Mouse (Mus musculus): ENCODE data around the gene Sugt1. TPM values are rescaled to one million over a fixed set of nuclear protein-coding genes. Genes with fewer than 3 reads are reported as not detected.

The Sugt1 gene
- 112 and 118 TPM in 2 replicates for polyA plus RNA-seq (2015; fragmentation: Nextera tagmentation; extraction: Ambion mirVana)

DNA sequence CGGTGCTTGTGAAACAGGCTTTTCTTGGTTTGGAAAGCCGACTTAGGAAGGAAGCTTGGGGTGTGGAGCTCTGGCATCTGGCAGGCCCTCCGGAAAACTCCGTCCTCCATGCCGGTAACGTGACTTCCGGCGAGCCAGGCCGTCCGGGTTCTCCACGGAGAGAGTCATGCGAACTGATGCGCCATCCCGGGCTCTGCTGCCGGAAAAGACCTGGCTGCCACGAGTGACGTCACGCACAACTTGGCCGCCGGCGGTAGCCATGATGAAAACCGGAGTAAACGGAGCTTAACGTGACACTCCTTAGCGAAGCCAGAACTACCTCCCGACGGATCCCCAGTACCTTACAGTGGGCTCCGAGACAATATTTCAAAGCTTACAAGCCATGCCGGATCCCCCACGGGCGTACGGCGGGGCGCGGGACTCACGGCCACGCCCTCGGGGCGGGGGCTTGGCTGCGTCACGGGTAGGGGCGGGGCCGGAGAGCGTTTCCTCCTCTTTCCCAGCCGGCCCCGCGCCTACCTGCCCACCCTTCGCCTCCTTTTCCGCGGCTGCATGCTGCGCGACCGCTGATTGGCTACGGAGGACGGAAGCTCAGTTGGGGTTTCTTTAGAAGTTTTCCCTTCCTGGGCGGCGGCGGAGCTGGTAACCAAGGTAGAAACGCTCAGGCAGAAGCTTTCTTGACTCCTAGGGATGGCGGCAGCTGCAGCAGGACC lies at the start of gene Sugt1:
Gene Sugt1, plus strand, starts transcription at position 553 of the 713 bp plus-strand sequence.
- Histone ChIP-seq H3K27me3 (no peaks in the 10 kb centered on the region), H3K36me3 (peaks cover 10% of the 10 kb centered on the region), H3K4me3 (replicated peaks) (peak within 1 kb of the TSS; percentile 73), H3K9me3 (replicated peaks) (no peaks in the 10 kb centered on the region), H3K4me1 (peaks cover 18% of the 10 kb centered on the region), H3K27ac (replicated peaks) (peak within 1 kb of the TSS; percentile 98), H3K9ac (peak within 1 kb of the TSS; percentile 63), H3K4me2 (replicated peaks) (peak within 1 kb of the TSS; percentile 72)
- ATAC-seq (ENCODE audit: insufficient number of reproducible peaks, low FRiP score, low TSS enrichment, low read depth), result peak; percentile 99
- WGBS, result under 1% methylated on average over 60 of the region's 60 CpGs

DNA sequence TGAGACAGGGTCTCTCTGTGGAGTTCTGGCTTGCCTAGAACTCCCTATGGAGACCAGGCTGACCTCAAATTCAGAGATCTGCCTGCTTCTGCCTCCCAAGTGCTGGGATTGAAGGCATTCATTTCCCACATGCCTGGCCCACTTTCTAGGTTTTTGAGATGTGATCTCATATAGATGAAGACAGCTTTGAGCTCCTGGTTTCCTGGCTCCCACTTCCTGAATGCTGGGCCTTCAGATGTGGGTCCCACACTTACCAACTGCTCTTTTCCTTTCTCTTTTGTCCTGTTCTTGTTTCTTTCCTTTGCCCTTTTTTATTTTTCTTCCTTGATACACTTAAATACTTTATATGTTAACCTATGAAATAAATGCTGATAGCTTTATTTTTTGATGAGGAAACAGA lies 49.6 kb upstream of the Sugt1 start:
- H3K36me3 ChIP-seq, result no peaks in the 10 kb centered on the region
- H3K4me2 ChIP-seq (replicated peaks), result no peak overlapping the region
- no peak overlapping the region for H3K4me3 ChIP-seq (replicated peaks)
- no peak overlapping the region for H3K9ac ChIP-seq
- no peaks in the 10 kb centered on the region for H3K27me3 ChIP-seq
- no peak overlapping the region for H3K27ac ChIP-seq (replicated peaks)
- no peak for ATAC-seq (ENCODE audit: insufficient number of reproducible peaks, low FRiP score, low TSS enrichment, low read depth)
- no peaks in the 10 kb centered on the region for H3K9me3 ChIP-seq (replicated peaks)
- H3K4me1 ChIP-seq, result no peaks in the 10 kb centered on the region

DNA sequence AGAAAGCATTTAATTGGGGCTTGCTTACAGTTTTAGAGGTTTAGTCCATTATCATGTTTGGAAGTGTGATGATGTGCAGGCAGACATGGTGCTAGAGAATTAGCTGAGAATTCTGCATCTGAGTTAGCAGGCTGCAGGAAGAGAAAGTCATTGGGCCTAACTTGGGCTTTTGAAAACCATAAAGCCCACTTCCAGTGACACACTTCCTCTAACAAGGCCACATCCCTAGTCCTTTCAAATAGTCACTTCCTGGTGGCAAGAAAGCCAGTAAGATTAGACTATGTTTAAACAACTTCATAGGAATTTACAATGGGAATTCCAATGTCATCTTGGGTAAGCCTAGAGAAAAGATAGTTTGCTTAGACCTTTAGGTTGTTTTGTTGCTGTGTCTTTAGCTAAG lies 45.9 kb upstream of the Sugt1 start:
- ATAC-seq (ENCODE audit: insufficient number of reproducible peaks, low FRiP score, low TSS enrichment, low read depth), result no peak

DNA sequence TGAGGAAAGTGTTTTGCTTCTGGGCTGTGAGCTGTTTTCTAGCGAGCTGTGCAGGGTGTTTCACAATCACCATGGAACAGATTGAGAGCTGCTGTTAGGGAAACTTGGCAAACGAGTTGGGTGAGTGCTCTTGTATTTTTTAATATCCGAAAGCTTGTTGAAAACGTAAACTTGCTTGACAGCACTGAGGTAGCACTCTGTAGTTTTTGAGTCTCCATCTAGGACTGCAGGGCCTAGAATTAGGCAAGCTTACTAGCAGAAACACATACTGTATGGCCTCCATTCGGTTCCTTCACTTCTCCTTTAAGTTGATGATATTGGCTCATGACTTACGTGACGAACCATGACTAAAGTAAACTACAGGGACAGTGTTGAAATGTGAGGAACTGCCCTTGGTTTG lies 38.1 kb upstream of the Sugt1 start:
- Histone ChIP-seq H3K27me3 (no peaks in the 10 kb centered on the region), H3K9me3 (replicated peaks) (no peaks in the 10 kb centered on the region), H3K4me1 (no peaks in the 10 kb centered on the region), H3K36me3 (peaks cover 9% of the 10 kb centered on the region; the same call in 1 of the 2 replicates), H3K4me3 (replicated peaks) (no peak overlapping the region), H3K9ac (no peak overlapping the region), H3K4me2 (replicated peaks) (no peak overlapping the region), H3K27ac (replicated peaks) (peak overlapping the region; percentile 65; the same call in 1 of the 2 replicates)
- no peak; the same call in 1 of the 2 replicates for ATAC-seq (ENCODE audit: insufficient number of reproducible peaks, low FRiP score, low TSS enrichment, low read depth)
- 40% methylated on average over 7 of the region's 7 CpGs for WGBS

More for the DNA sequence above, 45.9 kb upstream of the Sugt1 start:
- no peak overlapping the region for H3K27ac ChIP-seq (replicated peaks)
- H3K36me3 ChIP-seq, result no peaks in the 10 kb centered on the region
- H3K27me3 ChIP-seq, result no peaks in the 10 kb centered on the region
- no peak overlapping the region for H3K4me2 ChIP-seq (replicated peaks)
- H3K9me3 ChIP-seq (replicated peaks), result no peaks in the 10 kb centered on the region
- H3K4me3 ChIP-seq (replicated peaks), result no peak overlapping the region
- no peak overlapping the region for H3K9ac ChIP-seq
- no peaks in the 10 kb centered on the region for H3K4me1 ChIP-seq

DNA sequence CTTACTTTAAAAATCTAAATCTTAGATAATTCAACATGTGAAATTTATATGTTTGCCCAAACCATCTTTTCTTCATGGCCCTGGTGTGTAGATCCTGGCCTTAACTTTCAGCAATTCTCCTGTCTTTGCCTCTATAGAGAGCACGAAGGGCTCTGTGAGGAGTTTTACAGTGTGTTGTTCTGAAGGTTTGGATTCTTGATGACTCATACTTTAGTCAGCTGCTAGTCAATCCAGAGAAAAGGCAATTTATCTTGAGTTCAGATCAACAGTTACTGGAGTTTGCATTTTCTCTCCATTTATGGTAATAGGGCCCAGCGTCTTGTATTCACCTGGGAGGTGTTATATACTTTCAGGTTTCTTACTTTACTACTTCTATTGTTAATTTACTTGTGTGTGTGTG lies 35.6 kb upstream of the Sugt1 start:
- Histone ChIP-seq H3K4me1 (no peaks in the 10 kb centered on the region), H3K9ac (no peak overlapping the region), H3K27me3 (no peaks in the 10 kb centered on the region), H3K36me3 (peaks cover 9% of the 10 kb centered on the region; the same call in 1 of the 2 replicates), H3K27ac (replicated peaks) (no peak overlapping the region), H3K4me2 (replicated peaks) (no peak overlapping the region), H3K9me3 (replicated peaks) (no peaks in the 10 kb centered on the region), H3K4me3 (replicated peaks) (no peak overlapping the region)
- no peak for ATAC-seq (ENCODE audit: insufficient number of reproducible peaks, low FRiP score, low TSS enrichment, low read depth)
- 68% methylated on average over 2 of the region's 2 CpGs for WGBS

DNA sequence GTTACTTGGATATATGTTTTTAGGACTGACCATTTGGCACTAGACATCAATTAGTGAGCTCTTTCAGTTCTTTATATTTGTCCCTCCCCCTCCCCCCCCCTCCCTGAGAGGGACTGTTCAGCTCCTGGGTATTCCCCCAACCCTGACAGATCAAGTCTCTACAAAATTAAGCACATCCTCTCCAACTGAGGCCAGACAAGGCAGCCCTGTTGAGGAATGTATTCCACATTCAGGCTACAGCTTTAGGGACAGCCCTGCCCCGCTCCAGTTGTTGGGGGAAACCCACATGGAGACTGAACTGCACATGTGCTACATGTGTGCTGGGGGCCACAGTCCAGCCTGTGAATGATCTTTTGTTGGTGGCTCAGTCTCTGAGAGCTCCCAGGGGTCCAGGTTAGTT lies 34.6 kb upstream of the Sugt1 start:
- Histone ChIP-seq H3K4me3 (replicated peaks) (no peak overlapping the region), H3K4me2 (replicated peaks) (no peak overlapping the region), H3K36me3 (peaks cover 9% of the 10 kb centered on the region; the same call in 1 of the 2 replicates), H3K27ac (replicated peaks) (no peak overlapping the region), H3K27me3 (no peaks in the 10 kb centered on the region), H3K9ac (no peak overlapping the region), H3K4me1 (no peaks in the 10 kb centered on the region), H3K9me3 (replicated peaks) (no peaks in the 10 kb centered on the region)
- 68% methylated on average over 1 of the region's 1 CpGs for WGBS
- ATAC-seq (ENCODE audit: insufficient number of reproducible peaks, low FRiP score, low TSS enrichment, low read depth), result no peak

DNA sequence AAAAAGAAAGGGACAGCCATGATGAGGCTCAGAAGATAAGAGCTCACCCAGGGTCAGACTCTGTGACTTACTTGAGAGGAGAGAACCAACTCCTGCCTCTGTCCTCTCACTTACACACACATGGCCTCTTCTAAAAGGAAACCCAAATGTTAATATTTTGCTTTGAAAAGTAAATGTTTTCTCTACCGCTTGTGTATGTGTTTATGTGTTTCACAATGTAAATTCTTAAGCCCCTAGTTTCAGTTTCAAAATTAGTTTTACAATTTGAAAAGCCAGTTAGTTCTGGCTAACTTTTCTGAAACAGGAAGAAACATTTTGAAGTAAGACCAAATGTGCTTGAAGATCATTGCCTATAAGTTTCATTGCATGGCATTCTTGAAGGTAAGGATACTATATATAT lies 29.7 kb upstream of the Sugt1 start:
- WGBS, result 62% methylated on average over 1 of the region's 1 CpGs
- Histone ChIP-seq H3K4me2 (replicated peaks) (no peak overlapping the region), H3K4me3 (replicated peaks) (no peak overlapping the region), H3K9me3 (replicated peaks) (no peaks in the 10 kb centered on the region), H3K27ac (replicated peaks) (no peak overlapping the region), H3K4me1 (peaks cover 12% of the 10 kb centered on the region; the same call in 1 of the 2 replicates), H3K9ac (no peak overlapping the region), H3K27me3 (no peaks in the 10 kb centered on the region), H3K36me3 (peaks cover 20% of the 10 kb centered on the region)
- ATAC-seq (ENCODE audit: insufficient number of reproducible peaks, low FRiP score, low TSS enrichment, low read depth), result no peak

DNA sequence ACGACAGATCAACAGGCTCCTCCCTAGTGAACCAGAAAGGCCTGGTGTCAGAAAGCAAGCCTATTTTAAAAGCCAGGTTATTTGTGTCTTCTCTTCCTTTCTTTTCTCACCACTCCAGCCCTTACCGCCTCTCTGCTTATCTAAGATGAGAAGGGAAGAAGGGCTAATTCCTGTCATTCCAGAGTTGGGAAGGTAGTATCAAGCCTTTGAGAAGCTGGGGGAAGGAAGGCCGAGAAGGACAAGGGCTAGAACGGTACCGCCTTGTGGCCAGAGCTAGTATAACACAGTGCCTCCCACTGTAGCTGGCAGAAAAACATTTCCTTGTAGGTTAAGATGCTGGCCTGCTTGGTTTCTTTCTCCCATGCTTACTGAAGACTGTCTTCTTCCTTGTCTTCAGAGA lies 24.7 kb upstream of the Sugt1 start:
- Histone ChIP-seq H3K27ac (replicated peaks) (0 out of 2 replicates have a peak overlapping the region, but pooled peaks have one; percentile 28), H3K9ac (no peak overlapping the region), H3K9me3 (replicated peaks) (no peaks in the 10 kb centered on the region), H3K27me3 (no peaks in the 10 kb centered on the region), H3K4me1 (peaks cover 12% of the 10 kb centered on the region; the same call in 1 of the 2 replicates), H3K4me3 (replicated peaks) (no peak overlapping the region), H3K4me2 (replicated peaks) (no peak overlapping the region), H3K36me3 (peaks cover 21% of the 10 kb centered on the region)
- no peak for ATAC-seq (ENCODE audit: insufficient number of reproducible peaks, low FRiP score, low TSS enrichment, low read depth)
- WGBS, result 26% methylated on average over 5 of the region's 5 CpGs

DNA sequence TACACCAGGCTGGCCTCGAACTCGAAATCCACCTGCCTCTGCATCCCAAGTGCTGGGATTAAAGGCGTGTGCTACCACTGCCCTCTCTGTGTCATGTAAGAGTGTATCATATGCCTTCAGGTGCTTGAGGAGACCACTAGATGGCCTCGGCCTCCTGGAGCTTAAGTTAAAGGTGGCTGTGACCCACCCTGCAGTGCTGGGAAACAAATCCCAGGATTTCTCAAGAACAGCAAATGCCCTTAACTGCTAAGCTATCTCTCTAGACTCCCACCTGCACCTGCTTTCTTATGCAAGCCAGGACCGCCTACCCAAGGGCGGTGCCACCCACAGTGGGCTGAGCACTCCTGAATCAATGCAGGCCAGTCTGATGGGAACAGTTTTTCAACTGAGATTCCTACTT lies 22.7 kb upstream of the Sugt1 start:
- no peak for ATAC-seq (ENCODE audit: insufficient number of reproducible peaks, low FRiP score, low TSS enrichment, low read depth)
- no peaks in the 10 kb centered on the region for H3K27me3 ChIP-seq
- 65% methylated on average over 6 of the region's 6 CpGs for WGBS
- H3K9ac ChIP-seq, result no peak overlapping the region
- H3K9me3 ChIP-seq (replicated peaks), result no peaks in the 10 kb centered on the region
- 0 out of 2 replicates have a peak, but pooled peaks cover 3% of the 10 kb centered on the region for H3K4me1 ChIP-seq
- H3K36me3 ChIP-seq, result peaks cover 29% of the 10 kb centered on the region
- no peak overlapping the region for H3K4me3 ChIP-seq (replicated peaks)
- H3K4me2 ChIP-seq (replicated peaks), result no peak overlapping the region
- no peak overlapping the region for H3K27ac ChIP-seq (replicated peaks)

DNA sequence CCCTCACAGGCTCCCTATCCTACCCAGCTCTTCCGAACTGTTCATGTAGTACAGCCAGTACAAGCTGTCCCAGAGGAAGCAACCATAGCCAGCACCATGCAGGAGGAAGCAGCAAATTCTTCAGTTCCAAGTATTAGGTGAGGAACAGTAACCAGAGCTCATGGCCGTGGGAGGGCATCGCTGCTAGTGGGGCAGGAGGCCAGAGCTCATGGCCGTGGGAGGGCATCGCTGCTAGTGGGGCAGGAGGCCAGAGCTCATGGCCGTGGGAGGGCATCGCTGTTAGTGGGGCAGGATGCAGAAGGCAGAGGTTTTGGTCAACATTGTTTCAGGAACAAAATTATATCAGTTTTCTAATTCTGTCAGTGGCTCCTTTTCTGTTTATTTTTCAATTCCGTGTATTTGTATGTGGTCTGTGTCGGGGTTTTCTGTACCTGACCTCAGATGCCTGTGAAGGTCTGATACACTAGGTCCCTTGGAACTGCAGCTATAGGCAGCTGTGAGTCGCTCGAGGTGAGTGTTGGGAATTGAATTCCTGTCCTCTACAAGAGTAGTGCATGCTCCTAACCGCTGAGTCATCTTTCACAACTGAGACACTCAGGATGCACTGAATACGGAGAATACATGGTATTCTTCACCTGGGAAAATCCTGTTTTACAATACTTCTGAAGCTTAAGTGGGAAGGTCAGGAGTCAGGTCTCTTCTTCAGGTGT lies 13.9 kb upstream of the Sugt1 start:
- Histone ChIP-seq H3K27me3 (no peaks in the 10 kb centered on the region), H3K9me3 (replicated peaks) (no peaks in the 10 kb centered on the region), H3K4me3 (replicated peaks) (no peak overlapping the region), H3K4me1 (no peaks in the 10 kb centered on the region), H3K27ac (replicated peaks) (no peak overlapping the region), H3K36me3 (peaks cover 27% of the 10 kb centered on the region), H3K4me2 (replicated peaks) (no peak overlapping the region), H3K9ac (no peak overlapping the region)
- 87% methylated on average over 13 of the region's 13 CpGs for WGBS
- ATAC-seq (ENCODE audit: insufficient number of reproducible peaks, low FRiP score, low TSS enrichment, low read depth), result no peak

DNA sequence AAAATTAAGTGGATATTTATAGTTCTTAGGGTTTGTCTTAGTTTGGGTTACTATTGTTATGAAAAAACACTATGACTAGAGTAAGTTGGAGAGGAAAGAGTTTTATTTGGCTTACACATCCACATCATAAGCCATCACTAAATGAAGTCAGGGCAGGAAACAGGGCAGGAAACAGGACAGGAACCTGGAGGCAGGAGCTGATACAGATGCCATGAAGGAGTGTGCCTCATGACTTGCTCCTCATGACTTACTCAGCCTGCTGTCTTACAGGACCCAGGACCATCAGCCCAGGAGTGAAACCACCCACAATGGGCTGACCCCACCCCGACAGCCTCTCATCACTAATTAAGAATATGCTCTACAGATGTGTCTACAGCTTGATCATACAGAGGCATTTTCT lies 13.1 kb upstream of the Sugt1 start:
- Histone ChIP-seq H3K36me3 (peaks cover 24% of the 10 kb centered on the region), H3K9me3 (replicated peaks) (no peaks in the 10 kb centered on the region), H3K4me3 (replicated peaks) (no peak overlapping the region), H3K4me1 (no peaks in the 10 kb centered on the region), H3K27me3 (no peaks in the 10 kb centered on the region), H3K27ac (replicated peaks) (no peak overlapping the region), H3K4me2 (replicated peaks) (no peak overlapping the region), H3K9ac (no peak overlapping the region)
- ATAC-seq (ENCODE audit: insufficient number of reproducible peaks, low FRiP score, low TSS enrichment, low read depth), result no peak
- whole genome bisulfite sequencing, result 89% methylated on average over 1 of the region's 1 CpGs

All from embryonic facial prominence, embryonic 15.5 days (tissue).